Mouse (Mus musculus) thymus, postnatal 10 days (tissue): ENCODE results near the gene Atp5h.
"Not testable (repeated sequence)": the region's sequence is repeated elsewhere in the genome, so short reads cannot be mapped to it uniquely, and the experiment has no call there.

ENCODE experiments used
- DNase-seq, 2 experiments: peaks; one replicate each; pipeline ENCODE4 v3.0.0; 2021; ENCODE audit warnings: low spot score in 2 of 2

Atp5h gene

DNA sequence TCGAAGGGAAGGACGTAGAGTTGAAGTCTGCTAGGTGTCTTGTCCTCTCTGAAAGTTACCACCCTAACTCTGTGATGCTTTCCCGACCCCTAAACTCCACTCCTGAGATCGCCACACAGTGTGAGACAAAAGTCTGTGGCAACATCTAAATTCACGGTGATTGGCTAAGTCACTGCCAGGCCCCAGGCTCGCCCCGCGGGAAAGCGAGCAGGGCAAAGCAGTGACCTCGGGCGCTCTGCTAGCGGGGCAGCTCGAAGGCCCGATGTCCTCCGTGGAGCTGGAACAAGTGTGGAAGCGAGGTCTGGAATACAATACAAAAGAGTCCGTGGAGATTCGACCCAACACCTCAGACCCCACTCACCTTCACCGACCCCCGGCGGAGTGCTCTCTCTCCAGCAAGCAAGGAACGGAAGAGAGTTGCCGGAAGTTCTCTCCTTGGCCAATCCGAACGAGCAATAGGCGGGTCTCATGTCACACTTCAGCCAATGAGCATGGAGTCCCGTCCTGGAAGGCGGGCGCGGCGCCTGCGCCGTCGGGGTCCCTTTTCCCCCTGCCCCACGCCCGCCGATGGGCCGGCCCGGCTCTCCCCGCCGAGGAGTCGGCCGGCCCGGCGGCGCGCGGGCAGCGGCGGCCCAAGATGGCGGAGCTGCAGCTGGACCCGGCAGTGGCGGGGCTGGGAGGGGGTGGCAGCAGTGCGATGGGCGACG, at the start of gene Atp5h, which contains the start of gene Kctd2:
Gene Atp5h (minus strand): TSS at position 432 of the 707 bp plus-strand sequence.
Gene Kctd2 (plus strand): TSS at position 598 of the 707 bp plus-strand sequence.
- DNase-seq = peak; percentile 92

DNA sequence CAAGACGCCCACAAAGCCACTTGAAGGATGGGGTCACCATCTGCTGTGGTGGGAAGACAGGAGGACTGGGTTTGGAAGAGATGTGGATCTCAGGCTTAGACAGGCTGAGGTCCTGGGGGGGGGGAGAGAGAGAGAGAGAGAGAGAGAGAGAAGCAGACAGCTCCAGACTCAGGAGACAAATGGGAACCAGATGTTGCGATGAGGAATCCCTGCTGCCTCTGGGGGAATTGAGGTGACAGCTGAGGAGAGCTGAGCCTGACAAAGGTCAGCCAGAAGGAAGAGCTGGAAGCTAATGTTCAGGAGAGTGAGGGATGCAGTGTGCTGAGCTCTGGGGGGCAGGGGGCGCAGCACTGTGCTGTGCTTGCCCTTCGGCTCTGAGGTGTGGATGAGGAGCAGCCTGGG, 47.5 kb upstream of the Atp5h start:
- DNase-seq = no peak

- peak; percentile 48 for DNase-seq
Measured at GRCm38 (mm10) chr11:115464851-115465250, 45.1 kb upstream of the Atp5h start.

DNA sequence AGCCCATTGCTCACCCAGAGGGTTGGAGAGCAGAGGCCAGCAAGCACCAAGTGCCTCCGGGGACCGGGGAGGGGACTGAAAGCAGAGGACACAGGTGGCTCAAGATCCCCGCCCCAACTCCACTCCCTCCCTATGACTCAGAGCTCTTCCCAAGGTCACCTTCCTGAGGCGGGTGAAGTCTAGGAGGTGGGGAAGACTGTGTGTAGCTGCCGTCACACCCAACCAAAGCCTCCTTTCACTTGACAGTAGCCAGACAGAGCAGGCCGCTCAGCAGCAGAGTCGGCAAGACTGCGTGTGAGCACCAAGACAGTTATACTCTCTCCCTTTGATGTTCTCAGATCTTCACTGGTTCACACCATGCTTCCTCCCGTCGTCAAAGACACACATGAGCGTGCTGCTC, 43.6 kb upstream of the Atp5h start:
- DNase-seq = peak; percentile 68 to 72

GRCm38 (mm10) chr11:115462243-115462891, 42.6 kb upstream of the Atp5h start, which contains the start of gene Slc16a5:
TSS of gene Slc16a5 (plus strand) at chr11:115462474.
- DNase-seq = peak; percentile 77 to 83

GRCm38 (mm10) chr11:115461846-115462242, 42.1 kb upstream of the Atp5h start:
- DNase-seq = peak; percentile 67 to 75

- no peak for DNase-seq
Measured at GRCm38 (mm10) chr11:115460976-115461375, 41.2 kb upstream of the Atp5h start.

DNA sequence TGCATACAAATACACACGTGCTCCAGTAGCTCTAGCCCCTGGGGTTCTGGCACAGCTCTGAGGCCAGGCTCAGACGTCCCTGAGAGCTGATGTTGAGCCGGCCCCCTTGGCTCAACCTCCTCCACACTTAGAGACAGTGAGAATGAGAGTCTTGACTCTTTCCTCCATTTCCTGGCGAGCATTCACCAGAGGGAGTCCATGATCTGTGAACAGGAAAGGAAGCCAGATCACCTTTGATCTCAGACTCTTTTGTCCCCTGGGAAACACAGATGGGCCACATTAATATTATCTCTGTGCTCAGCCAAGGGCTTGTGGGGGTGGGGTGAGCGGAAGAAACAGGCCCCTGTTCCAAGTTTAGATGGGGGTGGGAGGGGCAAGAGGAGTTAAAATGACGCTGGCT, 37.6 kb upstream of the Atp5h start:
- no peak for DNase-seq

GRCm38 (mm10) chr11:115456182-115456581, 36.4 kb upstream of the Atp5h start:
- no peak for DNase-seq

DNA sequence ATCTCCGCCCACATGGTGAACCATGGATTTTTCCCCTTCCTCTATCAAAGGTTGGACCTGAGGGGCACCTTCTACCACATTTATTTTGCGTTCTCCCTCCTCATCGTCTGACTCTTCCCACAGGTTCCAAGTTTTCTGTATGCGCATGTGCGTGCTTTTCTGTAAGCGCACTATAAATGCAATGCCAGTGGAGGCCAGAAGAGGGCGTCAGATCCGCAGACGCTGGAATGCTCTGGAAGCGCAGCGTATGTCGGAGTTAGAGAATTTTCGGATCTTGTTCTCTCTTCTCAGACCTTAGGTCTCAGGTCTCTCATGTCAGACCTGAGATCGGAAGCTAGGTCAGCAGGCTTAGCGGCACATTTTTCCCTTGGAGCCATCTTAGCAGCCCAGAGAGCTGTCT, 35.9 kb upstream of the Atp5h start:
- no peak for DNase-seq

DNA sequence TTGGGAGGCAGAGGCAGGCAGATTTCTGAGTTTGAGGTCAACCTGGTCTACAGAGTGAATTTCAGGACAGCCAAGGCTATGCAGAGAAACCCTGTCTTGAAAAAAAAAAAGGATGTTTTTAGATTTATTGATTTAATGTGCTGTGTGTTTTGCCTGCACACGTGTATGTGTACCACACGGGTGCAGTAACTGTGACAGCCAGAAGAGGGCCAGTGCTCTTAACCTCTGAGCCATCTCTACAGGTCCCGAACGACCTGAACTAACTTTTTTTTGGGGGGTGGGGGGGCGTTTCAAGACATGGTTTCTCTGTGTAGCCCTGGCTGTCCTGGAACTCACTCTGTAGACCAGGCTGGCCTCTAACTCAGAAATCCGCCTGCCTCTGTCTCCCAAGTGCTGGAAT, 35.1 kb upstream of the Atp5h start:
- DNase-seq = not testable (repeated sequence)

DNA sequence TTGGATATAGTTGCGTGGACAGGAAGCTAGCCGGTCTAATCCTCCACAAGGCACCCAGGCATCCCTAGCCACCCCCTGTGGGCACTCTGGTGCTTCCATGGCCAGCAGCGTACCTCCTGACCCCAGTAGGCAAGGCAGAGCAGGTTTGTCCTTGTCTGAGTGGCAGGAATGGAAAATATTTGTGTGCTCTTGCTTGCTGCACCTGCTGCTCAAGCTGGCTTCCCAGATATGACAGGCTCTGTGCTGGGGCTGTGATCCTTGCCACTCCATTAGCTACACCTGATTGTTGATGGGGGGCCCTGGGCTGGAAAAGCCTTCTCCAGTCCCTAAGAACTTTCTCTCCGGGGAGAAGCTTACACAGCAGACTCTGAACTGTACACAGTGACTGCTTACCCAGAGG, 33.5 kb upstream of the Atp5h start:
- DNase-seq = peak in 1 of 2 experiments; percentile 42

- no peak for DNase-seq
Measured at GRCm38 (mm10) chr11:115452281-115452860, 32.6 kb upstream of the Atp5h start.

- DNase-seq = peak; percentile 84 to 87
Measured at GRCm38 (mm10) chr11:115451781-115452241, 32.0 kb upstream of the Atp5h start.

GRCm38 (mm10) chr11:115450176-115450575, 30.4 kb upstream of the Atp5h start:
- no peak for DNase-seq

DNA sequence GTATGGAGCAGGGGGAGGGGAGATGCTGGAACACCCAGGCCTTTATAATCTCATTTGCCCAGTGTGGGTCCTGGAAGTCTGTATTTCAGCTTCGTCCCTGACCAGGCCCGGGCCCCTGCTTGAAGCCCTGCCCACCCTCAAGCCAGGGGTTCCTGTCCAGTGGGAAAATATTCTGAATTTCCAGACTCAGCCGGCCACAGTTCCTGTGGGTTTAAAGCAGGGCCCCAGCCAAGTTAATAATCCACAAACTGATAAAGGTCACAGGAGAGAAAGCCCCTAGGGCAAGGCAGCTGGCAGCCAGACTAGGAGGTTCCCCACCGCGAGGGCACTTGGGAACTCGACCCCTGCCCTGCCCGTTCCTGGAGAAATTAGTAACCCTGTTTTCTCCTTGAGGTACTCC, 29.2 kb upstream of the Atp5h start:
- DNase-seq = no peak

DNA sequence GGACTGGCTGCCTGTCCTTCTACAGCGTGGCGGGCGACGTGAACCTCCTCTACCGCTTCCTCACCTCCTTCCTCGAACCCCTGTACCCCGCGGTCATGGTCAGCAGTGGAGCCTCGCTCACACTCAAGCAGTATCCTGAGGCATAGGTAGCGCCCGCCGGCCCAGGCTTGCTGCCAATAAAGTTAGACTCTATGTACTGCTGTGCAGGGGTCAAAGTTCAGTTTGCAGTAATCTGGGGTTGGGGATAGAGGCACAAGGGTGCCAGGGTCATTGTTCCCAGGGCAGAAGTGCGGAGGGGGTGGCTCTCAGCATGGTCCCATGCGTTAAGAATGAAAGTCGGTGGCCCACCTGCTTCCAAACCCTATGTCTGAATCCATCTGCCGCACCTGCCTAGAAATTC, 28.3 kb upstream of the Atp5h start:
- DNase-seq = no peak

GRCm38 (mm10) chr11:115447321-115447885, 27.6 kb upstream of the Atp5h start:
- no peak for DNase-seq

DNA sequence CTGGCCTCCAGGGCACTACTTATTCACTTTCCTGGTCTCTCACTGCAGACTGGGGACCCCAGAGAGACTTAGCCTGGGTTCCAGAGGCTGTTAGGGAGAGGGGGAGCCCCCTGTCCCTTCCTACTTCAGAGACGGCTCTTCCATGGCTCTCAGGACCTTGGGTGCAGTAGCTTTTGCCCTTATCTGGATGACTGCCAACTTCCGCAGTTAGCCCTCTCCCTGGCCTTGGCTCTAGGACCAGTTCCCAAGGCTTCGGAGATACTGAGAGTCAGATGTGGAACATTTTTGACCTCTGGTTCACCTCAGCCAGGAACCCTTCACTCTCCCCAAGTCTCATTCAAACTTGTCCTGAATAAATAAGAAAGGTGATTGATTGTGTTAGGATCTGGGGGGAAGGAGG, 27.1 kb upstream of the Atp5h start:
- DNase-seq = no peak

GRCm38 (mm10) chr11:115441417-115441816, 21.7 kb upstream of the Atp5h start:
- peak; percentile 62 to 72 for DNase-seq

GRCm38 (mm10) chr11:115439906-115440595, 20.3 kb upstream of the Atp5h start, which contains the start of gene Trim80:
TSS of gene Trim80 (plus strand) at chr11:115440545.
- no peak for DNase-seq

GRCm38 (mm10) chr11:115439326-115439725, 19.6 kb upstream of the Atp5h start:
- DNase-seq = no peak
